Mouse (Mus musculus): ENCODE results near the gene Slc35e4.

DNA sequence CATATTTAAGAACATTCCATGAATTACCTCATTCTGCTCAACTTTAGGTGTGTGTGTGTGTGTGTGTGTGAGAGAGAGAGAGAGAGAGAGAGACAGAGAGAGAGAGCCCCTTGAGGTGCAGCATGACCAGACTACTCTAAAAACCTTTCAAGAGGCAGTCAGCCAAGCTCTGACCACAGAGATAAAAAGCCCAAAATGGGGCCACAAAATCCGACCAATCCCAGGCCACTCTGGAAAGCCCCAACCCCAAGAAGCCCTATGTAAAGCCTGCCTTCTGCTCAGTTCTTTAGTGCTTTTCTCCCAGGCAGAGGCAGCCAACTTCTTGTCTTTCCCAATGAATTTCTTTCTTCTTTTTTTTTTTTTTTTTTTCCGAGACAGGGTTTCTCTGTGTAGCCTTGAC is 46.4 kb upstream of the Slc35e4 start:
- TF ChIP-seq CTCF (IDR thresholded peaks at IDR 0.05; ENCODE audit: low read depth) (no peak), EP300 (IDR thresholded peaks at IDR 0.05; ENCODE audit: low read depth) (no peak)

All from heart, postnatal 0 days (tissue).